Mouse (Mus musculus) mesoderm, embryonic 11.5 days (tissue): ENCODE results near the gene Insl6.

Experiments used
- DNase-seq: peaks from one replicate; pipeline ENCODE4 v3.0.0-alpha.2; 2012; ENCODE audit warnings: low read depth, low spot score

Gene Insl6

DNA sequence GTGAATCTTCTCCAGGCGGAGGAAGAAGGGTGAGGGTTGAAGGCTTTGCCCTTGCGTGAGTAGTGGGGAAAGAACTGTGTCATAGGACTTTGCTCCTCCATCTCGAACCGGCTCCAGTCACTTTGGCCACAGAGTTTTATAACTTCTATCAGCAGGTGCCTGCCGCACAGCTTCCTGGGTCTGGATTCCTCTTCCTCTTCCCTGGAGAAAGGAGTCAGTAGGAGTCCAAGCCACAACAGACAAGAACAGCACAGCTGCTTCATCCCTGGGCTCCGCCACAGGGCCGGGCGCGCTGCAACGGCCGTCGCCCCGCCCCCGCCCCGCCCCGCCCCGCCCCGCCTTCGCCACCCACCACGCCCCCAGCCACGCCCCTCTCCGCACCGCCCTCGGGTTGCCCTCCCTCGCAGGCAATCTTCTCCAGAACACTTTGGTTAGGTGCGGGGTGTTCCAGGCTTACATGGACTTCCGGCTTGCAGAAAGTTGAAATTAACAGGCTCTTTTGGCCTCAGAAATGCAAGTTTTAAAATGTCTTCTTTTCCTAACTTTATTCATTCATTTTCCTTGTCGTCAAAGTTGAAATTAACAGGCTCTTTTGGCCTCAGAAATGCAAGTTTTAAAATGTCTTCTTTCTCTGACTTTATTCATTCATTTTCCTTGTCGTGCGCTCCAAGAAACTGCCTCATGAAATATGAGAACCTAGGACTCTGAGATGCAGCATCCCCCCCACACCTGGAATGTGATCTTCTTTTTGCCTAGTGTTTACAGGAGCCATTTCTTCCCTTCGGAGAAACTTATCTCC, at the start of gene Insl6:
Insl6 (minus strand) TSS at position 304 of the 799 bp plus-strand sequence.
- DNase-seq: peak; percentile 79

GRCm38 (mm10) chr19:29374947-29375346, 49.8 kb upstream of the Insl6 start:
- DNase-seq: no peak

DNA sequence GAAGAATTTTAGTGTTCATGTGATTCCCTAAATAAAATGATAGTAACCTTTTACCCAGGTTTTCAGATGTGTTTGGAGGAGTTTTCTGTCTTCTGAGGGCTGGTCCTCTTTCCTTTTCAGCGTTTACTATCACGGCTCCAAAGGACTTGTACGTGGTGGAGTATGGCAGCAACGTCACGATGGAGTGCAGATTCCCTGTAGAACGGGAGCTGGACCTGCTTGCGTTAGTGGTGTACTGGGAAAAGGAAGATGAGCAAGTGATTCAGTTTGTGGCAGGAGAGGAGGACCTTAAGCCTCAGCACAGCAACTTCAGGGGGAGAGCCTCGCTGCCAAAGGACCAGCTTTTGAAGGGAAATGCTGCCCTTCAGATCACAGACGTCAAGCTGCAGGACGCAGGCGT, 48.3 kb upstream of the Insl6 start:
- no peak for DNase-seq

DNA sequence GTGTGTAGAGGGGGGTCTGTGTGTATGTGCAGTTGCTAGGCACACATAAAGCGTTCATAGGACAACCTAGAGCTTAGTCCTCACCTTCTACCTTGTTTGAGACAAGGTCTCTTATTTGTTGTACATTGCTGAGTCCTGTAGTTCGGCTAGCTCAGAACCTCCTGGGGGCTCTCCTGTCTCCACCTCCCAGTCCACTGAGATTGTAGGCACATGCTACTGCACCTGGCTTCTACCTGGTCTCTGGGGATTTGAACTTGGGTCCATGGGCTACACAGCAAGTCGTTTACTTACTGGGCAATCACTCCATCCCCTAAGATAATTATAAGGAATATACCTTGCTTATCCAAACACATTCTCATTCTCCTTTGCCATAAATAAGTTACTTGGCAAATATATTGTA, 47.5 kb upstream of the Insl6 start:
- DNase-seq: no peak

- no peak for DNase-seq
These were observed 47.0 kb upstream of the Insl6 start for GRCm38 (mm10) chr19:29372138-29372537.

DNA sequence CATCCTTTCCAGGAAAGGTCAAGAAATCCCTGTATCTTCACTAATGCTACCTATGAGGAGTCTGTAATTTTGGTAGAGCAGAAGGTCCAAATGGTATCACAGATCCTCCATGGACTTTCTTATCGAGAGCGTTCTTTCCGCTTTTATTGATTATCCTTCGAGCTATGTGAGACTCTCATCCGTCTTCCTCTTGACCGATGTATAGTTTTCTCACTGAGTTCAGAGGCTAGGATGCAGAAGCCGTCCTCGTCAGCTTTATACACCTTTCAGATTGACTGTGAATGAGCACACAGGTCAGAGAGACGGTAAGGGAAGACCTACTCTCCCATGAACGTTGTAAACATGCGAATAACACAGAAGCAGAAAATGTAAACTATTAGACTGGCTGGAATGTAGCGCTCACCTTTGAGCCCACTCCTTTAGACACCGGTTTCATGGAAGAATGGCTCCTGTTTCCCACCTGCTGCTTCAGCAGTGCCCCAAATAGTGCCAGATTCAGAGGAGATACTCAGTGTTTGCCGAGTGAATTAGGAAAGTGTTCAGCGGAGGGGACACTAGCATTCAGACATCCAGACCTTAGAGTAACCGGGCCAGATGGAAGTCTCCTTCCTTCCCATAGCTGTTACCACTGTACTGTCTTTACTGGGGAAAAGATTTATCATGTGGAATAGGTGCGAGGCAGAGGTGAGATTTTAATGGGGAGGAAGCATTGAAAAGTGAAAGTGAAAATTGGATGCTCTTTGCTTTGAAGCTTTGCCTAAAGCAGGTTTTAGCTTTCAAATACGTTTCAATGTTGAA, 46.3 kb upstream of the Insl6 start:
- DNase-seq: no peak

DNA sequence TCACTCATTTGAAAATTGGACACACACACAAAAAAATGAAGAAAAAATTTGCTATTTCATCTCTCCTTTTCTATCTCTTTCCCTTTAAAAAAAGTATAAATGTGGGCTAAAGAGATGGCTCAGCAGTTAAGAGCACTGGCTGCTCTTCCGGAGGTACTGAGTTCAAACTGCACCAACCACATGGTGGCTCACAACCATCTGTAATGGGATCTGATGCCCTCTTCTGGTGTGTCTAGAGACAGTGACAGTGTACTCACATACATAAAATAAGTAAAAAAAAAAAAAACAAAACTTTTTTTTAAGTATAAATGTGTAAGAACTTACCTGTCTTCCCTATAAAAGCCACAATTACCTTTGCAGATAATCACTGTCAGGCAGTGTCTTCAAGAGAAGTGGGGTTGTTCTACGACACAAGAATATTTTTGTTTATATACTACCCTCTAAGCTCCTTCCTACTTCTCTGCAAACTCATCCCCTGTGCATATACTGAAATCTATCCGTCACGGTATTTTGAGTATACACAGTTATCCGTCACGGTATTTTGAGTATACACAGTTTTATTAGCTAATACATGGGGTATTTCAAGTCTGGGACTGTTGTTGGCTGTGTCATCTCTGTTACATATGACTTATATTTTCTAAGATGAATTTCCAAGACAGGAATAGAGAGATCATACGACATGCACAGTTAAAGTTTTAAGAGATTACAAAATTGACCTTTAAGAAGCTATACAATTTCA, 45.6 kb upstream of the Insl6 start:
- DNase-seq: no peak

DNA sequence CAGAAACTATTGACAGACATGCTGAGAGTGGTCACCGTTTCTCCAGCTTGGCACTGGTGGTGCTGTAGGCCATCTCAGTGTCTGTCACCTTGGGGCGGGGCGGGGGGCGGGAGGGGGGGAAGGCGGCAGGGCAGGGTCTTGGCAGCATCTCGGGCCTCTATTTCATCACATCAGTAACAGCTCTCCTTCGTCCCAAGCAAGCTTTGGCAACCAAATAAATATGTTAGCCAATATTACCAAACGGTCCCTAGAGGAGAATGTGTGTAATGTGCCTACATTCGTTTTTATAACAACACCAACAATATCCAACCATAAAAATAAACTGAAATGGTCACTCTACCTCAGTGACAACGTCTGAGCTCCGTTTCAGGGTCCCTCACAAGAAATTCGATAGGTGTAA, 45.0 kb upstream of the Insl6 start:
- no peak for DNase-seq

GRCm38 (mm10) chr19:29368671-29369309, 43.6 kb upstream of the Insl6 start:
- DNase-seq: no peak

- DNase-seq: no peak
These were observed 42.9 kb upstream of the Insl6 start for GRCm38 (mm10) chr19:29368041-29368440.

GRCm38 (mm10) chr19:29366969-29367622, 41.9 kb upstream of the Insl6 start, which contains the start of the genes Plgrkt and Cd274:
Plgrkt (minus strand) TSS chr19:29367390.
Cd274 (plus strand) TSS chr19:29367455.
- peak; percentile 46 for DNase-seq

DNA sequence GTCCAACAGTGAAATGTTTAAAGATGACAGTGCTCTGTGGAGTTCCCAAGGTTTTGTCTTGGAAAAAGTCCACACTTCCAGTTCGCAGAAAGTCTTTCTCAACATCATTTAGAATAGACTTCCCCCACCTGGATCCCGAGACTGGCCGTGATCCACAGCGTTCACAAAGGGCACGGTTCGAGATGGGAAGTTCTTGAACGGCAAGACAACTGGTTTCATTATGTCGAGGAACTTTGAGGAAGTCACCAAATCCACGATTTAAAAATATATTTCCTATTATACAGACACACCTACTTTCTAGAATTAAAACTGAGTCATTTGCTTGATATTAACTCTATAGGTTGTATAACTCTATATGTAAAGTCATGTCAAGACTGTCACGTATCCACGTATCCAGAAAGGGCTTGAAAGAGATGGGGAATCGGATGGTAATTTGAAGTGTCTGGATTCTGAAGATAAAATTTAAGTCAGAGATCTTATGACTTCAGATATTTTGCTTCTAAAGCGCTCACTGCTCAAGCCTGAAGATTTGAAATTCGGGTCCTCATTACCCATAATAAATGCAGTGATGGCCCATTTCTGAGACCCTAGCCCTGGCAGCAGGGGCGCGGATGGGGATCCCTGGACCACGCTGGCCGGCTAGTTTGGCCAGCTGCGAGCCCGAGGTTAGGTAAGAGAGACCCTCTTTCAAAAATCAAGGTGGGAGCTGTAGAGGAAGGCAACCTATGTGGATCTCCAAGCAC, 41.2 kb upstream of the Insl6 start:
- DNase-seq: no peak

GRCm38 (mm10) chr19:29365105-29365504, 39.9 kb upstream of the Insl6 start:
- DNase-seq: no peak

DNA sequence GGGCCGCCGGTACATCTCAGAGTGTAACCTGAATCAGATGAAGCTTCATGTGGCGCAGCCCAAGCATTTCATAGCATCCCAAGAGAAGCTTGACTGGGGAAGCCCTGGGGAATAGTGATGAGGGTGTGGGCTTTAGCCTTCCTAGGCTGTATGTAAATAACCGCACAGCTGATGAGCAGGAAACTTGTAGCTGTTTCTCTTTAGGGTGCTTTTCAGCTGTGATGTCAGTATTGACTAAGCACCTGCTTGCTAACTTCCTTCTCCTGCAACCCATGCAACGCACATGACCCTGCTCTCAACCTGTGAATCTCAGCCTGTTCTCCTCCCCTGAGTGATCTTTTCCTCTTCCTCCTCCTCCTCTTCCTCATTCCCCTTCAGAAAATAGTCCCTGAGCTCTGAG, 38.9 kb upstream of the Insl6 start:
- no peak for DNase-seq

DNA sequence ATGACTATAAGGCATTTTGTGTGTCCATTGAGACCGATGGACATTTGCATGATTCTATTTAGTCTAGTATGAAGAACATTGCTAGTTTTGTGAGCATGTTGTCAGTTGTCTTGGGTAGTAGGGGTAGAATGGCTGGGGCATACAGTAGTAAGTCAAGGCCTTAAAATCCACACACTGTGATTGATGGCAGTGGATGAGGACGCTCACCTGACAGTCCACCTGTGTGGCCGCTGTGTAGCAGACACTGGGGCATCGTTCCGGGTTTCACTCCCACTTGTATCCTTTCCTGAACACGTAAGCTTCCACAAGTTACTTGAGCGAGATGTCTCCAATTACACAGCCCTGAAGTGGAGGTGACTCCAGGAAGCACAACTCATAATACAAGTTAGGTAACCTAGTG, 38.4 kb upstream of the Insl6 start:
- no peak for DNase-seq

GRCm38 (mm10) chr19:29362173-29362930, 37.2 kb upstream of the Insl6 start:
- DNase-seq: no peak

DNA sequence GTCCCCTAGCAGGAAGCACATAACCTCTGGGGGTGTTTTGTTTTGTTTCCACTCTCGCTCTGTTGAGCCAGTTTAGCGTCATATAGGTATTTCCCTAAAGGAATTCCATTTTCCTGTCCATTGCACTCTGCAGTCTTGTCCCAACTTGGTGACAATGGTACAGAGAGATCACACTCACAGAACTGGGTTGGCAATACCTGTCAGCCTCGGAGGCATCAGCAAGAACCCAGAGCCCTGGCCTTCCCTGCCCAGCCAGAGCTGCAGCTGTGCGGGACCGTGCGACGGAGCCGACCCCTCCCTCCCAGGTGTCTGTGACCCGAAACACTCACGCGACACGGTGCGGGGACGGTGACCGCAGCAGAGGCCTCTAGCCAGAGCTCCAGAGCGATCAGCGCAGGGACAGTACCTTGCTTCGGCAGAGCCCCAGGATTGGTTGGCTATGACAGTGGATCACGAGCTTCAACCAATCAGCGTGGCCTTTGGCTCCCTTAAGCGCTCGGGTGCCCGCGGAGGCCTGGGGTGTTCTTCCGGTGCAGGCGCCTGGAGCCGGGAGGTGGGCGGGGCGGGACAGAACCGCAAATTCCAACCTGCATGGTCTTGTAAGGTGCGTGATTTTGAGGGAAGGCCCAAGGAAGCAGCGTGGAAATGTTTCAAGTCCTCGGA, 36.4 kb upstream of the Insl6 start:
- peak; percentile 93 for DNase-seq

GRCm38 (mm10) chr19:29360251-29360650, 35.1 kb upstream of the Insl6 start:
- no peak for DNase-seq

- DNase-seq: no peak
These were observed 31.1 kb upstream of the Insl6 start for GRCm38 (mm10) chr19:29356281-29356680.
